Mouse (Mus musculus) heart, adult 18-20 months (tissue): ENCODE results near the gene Birc6. TPM values are rescaled to one million over a fixed set of nuclear protein-coding genes. Genes with fewer than 3 reads are reported as not detected.
"Not testable (repeated sequence)": the region's sequence is repeated elsewhere in the genome, so short reads cannot be mapped to it uniquely, and the experiment has no call there.

Experiments used
- DNase-seq, 2 experiments: peaks; one replicate each; pipeline ENCODE4 v3.0.0; 2021 to 2022; ENCODE audit warnings: mixed read lengths in 1 of 2
- total RNA-seq, 2 experiments: library from RNA; stranded (reverse); gene quantifications; 2 replicates each; pipeline ENCODE4 v1.2.3; 2021

Birc6 gene
- total RNA-seq, 2 experiments from 2014 or later: 62.2 to 72.5 TPM

- no peak for DNase-seq
Measured at GRCm38 (mm10) chr17:74559891-74560290, 31.8 kb downstream of the Birc6 start.

DNA sequence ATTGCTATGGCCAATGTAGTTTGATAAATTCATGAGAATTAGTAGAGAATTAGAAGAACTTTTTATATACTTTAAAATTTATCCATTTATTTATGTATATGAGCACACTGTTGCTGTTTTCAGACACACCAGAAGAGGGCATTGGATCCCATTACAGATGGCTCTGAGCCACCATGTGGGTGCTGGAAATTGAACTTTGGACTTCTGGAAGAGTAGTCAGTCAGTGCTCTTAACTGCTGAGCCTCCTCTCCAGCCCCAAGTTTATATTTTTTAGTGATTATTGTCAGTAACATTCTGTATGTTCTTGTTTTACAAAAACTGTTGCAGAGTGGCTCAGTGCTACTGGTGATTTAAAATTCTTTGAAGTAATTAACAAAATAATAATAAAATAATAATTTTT, 36.1 kb downstream of the Birc6 start:
- no peak for DNase-seq

- no peak for DNase-seq
Measured at GRCm38 (mm10) chr17:74569219-74569618, 41.1 kb downstream of the Birc6 start.

- no peak for DNase-seq
Measured at GRCm38 (mm10) chr17:74570585-74570984, 42.5 kb downstream of the Birc6 start.

- DNase-seq: no peak
Measured at GRCm38 (mm10) chr17:74577173-74577572, 49.1 kb downstream of the Birc6 start.

DNA sequence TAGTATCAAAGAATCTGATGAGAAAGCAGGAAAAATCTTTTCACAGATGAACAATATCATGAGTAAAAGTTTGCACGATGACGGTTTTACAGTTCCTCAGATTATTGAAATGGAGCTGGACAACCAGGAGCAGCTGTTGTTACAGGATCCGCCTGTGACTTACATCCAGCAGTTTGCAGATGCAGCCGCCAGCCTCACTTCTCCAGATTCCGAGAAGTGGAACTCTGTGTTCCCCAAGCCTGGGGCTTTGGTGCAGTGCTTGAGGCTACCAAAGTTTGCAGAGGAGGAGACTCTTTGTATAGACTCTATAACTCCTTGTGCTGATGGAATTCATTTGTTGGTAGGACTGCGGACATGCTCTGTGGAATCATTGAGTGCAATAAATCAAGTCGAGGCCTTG, 51.5 kb downstream of the Birc6 start:
- no peak for DNase-seq

- no peak for DNase-seq
Measured at GRCm38 (mm10) chr17:74580738-74581137, 52.6 kb downstream of the Birc6 start.

- DNase-seq: no peak
Measured at GRCm38 (mm10) chr17:74586768-74587167, 58.7 kb downstream of the Birc6 start.

DNA sequence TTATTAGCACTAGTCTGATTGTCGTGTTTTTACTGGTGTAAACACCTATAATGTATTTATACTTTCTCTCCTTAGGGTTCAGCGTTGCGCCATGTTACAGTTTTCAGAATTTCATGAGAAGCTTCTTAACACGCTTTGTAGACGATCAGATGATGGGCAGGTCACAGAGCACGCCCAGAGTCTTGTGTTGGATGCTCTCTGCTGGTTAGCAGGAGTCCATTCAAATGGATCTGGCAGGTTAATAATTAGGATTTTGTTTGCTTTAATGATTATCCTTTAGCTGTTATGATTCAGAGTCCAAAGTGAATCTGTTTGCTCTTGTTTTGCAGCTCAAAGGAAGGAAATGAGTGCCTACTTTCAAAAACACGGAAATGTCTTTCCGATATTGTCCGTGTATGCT, 70.8 kb downstream of the Birc6 start:
- DNase-seq: no peak

- no peak for DNase-seq
Measured at GRCm38 (mm10) chr17:74599396-74599795, 71.3 kb downstream of the Birc6 start.

DNA sequence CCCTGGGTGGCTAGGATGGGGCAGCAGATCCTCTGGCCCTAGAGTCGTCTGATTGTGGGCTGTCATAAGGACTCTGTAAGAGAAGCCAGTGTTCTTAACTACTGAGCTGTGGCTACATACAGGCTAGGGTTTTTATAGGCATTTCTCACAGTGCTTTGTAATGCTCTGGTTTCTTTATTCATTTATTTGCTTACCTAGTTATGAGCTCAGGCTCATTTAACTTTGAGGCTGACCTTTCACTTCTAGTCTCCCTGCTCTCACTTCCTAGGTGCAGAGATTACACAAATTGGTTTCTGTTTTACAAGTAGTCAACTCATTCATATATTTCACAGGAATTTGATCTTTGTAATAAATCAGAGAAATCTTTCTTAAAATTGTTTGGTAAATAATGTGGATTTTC, 73.1 kb downstream of the Birc6 start:
- no peak for DNase-seq

DNA sequence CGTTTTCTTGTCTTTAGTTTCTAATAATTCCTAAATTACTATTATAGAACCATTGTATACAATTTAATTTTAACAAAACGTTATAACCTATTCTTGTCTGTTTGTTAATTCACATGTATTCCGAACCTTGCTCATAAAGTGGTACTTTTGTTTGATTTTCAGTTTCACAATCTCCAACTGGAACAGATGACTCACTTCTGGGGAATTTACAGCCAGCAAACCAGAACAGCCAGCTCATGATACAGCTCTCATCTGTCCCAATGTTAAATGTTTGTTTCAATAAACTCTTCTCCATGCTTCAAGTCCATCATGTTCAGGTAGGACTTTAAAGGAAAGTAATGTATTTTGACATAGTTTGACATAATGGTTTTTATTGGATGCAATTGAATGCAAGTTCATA, 102.7 kb downstream of the Birc6 start:
- DNase-seq: peak; percentile 13 to 26

DNA sequence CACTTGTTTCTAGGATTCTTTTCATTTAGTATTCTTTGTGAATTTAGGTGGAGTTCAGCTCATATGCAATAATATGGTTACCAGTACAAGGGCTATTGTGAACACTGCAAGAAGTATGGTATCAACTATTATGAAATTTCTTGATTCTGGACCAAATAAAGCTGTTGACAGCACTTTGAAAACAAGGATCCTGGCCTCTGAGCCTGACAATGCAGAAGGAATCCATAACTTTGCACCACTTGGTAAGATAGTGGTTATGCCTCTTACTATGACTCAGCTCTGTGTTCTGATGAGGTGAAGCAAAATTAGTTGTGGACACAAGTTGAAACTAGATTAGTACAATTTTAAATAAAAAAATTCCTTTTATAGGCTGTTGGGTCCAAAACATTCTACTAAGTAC, 114.3 kb downstream of the Birc6 start:
- DNase-seq: no peak

GRCm38 (mm10) chr17:74658362-74658761, 130.3 kb downstream of the Birc6 start:
- no peak for DNase-seq

DNA sequence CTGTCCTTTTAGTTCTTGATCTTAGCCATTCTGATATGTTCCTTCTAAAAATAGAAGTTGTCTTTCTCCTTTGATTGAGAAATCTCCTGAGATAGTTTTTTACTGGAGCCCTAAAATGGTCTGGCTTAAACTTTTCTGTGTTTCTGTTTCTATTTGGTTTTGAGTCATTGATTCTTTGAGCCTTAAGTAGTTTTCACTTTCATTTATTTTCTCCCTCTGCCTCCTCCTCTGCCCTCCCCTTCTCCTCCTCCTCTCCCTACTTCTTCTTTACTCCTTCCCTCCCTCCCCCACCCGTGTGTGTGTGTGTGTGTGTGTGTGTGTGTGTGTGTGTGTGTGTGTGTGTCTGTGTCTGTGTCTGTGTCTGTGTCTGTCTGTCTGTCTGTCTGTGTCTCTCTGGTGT, 139.9 kb downstream of the Birc6 start:
- no peak for DNase-seq

DNA sequence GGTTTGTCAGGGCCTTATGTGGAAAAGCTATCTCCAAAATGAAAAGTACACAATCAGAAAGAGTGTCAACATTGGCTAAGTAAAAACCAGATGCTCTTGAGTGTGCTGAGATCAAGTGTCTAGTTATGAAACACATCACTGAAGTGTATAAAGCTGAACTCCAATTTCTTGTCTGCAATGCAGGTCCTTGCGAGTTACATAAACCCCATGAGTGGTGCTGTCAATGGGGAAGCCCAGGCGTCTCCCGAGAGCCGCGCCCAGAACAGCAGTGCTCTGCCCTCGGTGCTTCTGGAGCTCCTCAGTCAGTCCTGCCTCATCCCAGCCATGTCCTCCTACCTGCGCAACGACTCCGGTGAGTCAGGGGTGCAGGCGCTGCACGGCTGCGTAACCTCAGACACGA, 141.9 kb downstream of the Birc6 start:
- no peak for DNase-seq

GRCm38 (mm10) chr17:74672446-74672845, 144.4 kb downstream of the Birc6 start:
- DNase-seq: no peak

DNA sequence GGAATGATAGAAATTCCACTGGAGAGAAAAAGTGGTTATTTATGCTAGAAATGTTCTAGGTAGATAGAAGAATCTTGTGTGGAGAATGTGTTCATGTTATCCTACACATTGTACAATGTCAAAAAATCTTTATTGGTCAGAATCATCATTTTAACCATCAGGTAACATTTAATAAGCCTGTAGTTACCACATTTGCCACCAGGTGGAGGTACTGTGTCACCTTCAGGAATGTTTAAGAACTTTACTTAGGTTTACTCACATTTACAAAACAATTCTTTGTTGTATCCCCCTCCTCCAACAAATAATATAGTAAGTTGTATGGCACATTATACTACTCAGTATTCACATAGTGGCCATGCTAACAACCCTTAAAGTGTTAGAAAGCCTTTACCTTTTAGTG, 145.2 kb downstream of the Birc6 start:
- peak; percentile 8 to 64 for DNase-seq

- DNase-seq: no peak
Measured at GRCm38 (mm10) chr17:74678061-74678460, 150.0 kb downstream of the Birc6 start.

DNA sequence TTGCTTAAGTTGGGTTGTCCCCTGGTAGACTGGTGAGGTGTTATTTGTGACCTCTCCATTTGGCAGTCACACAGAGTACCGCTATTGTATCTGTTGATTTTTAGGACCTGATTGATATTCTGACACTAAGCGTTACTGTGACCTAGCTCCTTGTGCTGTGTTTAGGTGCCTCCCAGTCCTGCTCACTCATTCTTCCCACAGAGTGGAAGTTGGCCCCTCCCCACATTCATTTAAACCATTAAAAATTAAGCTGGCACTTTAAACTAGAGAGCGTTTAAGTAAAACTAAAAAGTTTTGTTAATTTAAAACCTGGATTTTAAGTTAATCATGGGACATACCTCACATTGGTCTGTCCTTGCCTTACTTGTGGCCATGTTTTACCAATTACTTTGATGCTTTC, 156.8 kb downstream of the Birc6 start:
- DNase-seq: no peak

GRCm38 (mm10) chr17:74688555-74688954, 160.5 kb downstream of the Birc6 start:
- no peak for DNase-seq

DNA sequence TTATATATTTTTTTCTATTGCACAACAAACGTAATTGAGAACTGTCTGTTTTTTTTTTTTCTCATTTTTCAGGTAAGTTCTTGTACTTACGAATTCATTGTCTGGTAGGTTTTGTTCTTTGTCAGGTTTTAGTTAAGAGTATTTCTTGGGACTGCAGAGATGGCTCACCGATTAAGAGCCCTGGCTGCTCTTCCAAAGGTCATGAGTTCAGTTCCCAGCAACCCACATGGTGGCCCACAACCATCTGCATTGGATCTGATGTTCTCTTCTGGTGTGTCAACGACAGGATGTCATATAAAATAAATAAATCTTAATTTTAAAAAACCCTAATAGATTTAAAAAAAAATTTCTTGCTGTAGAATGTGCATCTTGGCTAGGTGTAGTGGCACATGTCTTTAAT, 161.3 kb downstream of the Birc6 start:
- DNase-seq: no peak

DNA sequence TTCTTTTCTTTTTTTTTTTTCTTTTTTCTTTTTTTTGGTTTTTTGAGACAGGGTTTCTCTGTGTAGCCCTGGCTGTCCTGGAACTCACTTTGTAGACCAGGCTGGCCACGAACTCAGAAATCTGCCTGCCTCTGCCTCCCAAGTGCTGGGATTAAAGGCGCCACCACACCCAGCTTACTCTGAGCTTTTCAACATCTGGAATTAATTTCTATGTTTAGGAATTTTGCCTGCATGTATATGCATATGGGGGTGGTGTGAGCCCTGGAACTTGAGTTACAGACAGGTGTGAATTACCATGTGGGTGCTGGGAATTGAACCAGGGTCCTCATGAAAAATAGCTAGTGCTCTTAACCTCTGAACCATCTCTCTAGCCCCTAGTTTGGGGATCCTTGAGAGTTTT, 173.6 kb downstream of the Birc6 start:
- DNase-seq: not testable (repeated sequence)

GRCm38 (mm10) chr17:74705480-74705879, 177.4 kb downstream of the Birc6 start:
- DNase-seq: no peak

DNA sequence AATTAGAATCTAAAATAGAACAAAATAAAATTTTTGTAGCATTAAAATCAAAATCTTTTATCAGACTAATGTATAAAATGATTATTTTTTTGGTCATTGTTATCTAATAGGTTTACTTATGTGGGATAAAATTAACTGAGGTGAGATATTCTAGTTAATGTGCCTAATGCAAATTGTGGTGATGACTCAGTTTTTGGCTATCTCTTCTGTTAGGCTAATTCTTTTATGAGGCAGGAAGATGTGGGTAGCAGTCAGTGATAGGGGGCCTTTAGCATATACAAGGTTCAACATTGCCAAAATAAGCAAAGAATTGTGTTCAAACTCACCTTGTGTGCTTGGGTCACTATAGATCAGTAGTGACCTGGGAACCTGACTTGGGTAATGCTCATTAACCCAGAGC, 178.5 kb downstream of the Birc6 start:
- no peak for DNase-seq
